In genomic region chr4:150061432-150062225, GRCm38 (mm10) we compare ENCODE assay signal across 10 mouse cellular contexts. TPM values are rescaled to one million over a fixed set of nuclear protein-coding genes. Genes with fewer than 3 reads are reported as not detected.
A peak's percentile ranks its signal among the peaks of the same experiment; 100 is the strongest.
DNase-seq lines count a peak whose midpoint lies in the region; ATAC-seq and TF ChIP-seq lines count a peak whose summit lies in the region.
"Had no signal": no experiment of that assay in that cellular context is flagged by ENCODE, and none has a peak within 500 bp of the region (broad histone marks: within the 10 kb centered on the region; RNA-seq: fewer than 3 reads in every experiment).

No protein-coding gene starts in this region.

- no peak overlapping the region for H3K4me2 ChIP-seq in kidney, postnatal 0 days (ENCODE audit: low read length)

- DNase-seq in adrenal gland, adult (ENCODE audit: inconsistent age in 2 of 2, low spot score in 1 of 2): peak; percentile 50 to 76
- no peak for DNase-seq in adrenal gland, adult 18-20 months (ENCODE audit: low spot score in 2 of 2)
- DNase-seq in ovary, adult 18-20 months (ENCODE audit: low spot score): peak; percentile 69
- no peak for DNase-seq in ovary, postnatal 10 days (ENCODE audit: low spot score)
- no peak for DNase-seq in kidney, postnatal 0 days (ENCODE audit: low spot score)
- peak; percentile 43 to 46 for DNase-seq in urinary bladder, postnatal 36 days (ENCODE audit: low spot score in 2 of 2)
- no peak for DNase-seq in left cerebral cortex, adult 8-10 months (ENCODE audit: low spot score in 2 of 2)
- DNase-seq in embryo, embryonic 9.5 days (ENCODE audit: extremely low spot score): no peak
- DNase-seq: gastrocnemius, postnatal 10 days; thymus, postnatal 14 days had no signal

- WGBS in kidney, postnatal 0 days: 59% methylated on average over 16 of the region's 16 CpGs

- peaks cover 12% of the 10 kb centered on the region; the same call in 1 of the 2 replicates for H3K4me1 ChIP-seq in kidney, postnatal 0 days (replicated peaks; ENCODE audit: insufficient read depth, low read length)

- ATAC-seq in kidney, postnatal 0 days (replicated peaks; ENCODE audit: low FRiP score, low read depth): peak; percentile 84; the same call in 1 of the 2 replicates

- no peak overlapping the region for H3K9ac ChIP-seq in kidney, postnatal 0 days (ENCODE audit: low read depth, low read length)

- H3K4me3 ChIP-seq in kidney, postnatal 0 days (replicated peaks; ENCODE audit: low read depth, low read length): no peak overlapping the region

- no peaks in the 10 kb centered on the region for H3K36me3 ChIP-seq in kidney, postnatal 0 days (ENCODE audit: insufficient read depth, low read length)

- no peaks in the 10 kb centered on the region for H3K27me3 ChIP-seq in kidney, postnatal 0 days (ENCODE audit: insufficient read depth, low read length)

- peak; percentile 18; the same call in 1 of the 2 replicates for TF ChIP-seq CTCF in kidney, postnatal 0 days (IDR thresholded peaks at IDR 0.05; ENCODE audit: low read depth)

- H3K27ac ChIP-seq in kidney, postnatal 0 days: peak overlapping the region; percentile 19; the same call in 1 of the 2 replicates

- H3K9me3 ChIP-seq in kidney, postnatal 0 days (replicated peaks; ENCODE audit: low read length): no peaks in the 10 kb centered on the region

RNA-seq across cellular contexts. Expression of gene Gpr157, which starts 25.5 kb away (rescaled TPM):
- total RNA-seq in adrenal gland, adult 18-20 months (2021): 1 to 10 TPM; 1.1 to 1.6 TPM
- 0.18 and 0.28 TPM in 2 replicates for polyA plus RNA-seq in kidney, postnatal 0 days (2015; fragmentation: Nextera tagmentation; extraction: Ambion mirVana)
- total RNA-seq in left cerebral cortex, adult 8-10 months (2022): 1 to 10 TPM; 1.9 to 3.4 (median 2.4) TPM

RNA-seq across cellular contexts. Expression of gene H6pd, which starts 52.8 kb away (rescaled TPM):
- total RNA-seq in adrenal gland, adult 18-20 months (2021): 100 to 1,000 TPM; 122 to 137 TPM
- 27.2 and 27.8 TPM in 2 replicates for polyA plus RNA-seq in kidney, postnatal 0 days (2015; fragmentation: Nextera tagmentation; extraction: Ambion mirVana)
- total RNA-seq in left cerebral cortex, adult 8-10 months (2022): 10 to 100 TPM; 14.7 to 17.8 (median 16.3) TPM

RNA-seq across cellular contexts. Expression of gene Slc2a5, which starts 57.5 kb away (rescaled TPM):
- 10 to 100 TPM in 1 of 2 experiments, 1 to 10 TPM in 1; 5.9 to 30.2 TPM for total RNA-seq in adrenal gland, adult 18-20 months (2021)
- 8.1 and 9.3 TPM in 2 replicates for polyA plus RNA-seq in kidney, postnatal 0 days (2015; fragmentation: Nextera tagmentation; extraction: Ambion mirVana)
- total RNA-seq in left cerebral cortex, adult 8-10 months (2022): 10 to 100 TPM in 1 of 4 experiments, 1 to 10 TPM in 3; 5.5 to 10.1 (median 8.7) TPM

Comparison
In these comparisons a context has a peak if more than half of its experiments do, and no peak if none do; other contexts are left out.
1. DNase-seq: peak in adrenal gland, adult (2 of 2), ovary, adult 18-20 months (single experiment) and urinary bladder, postnatal 36 days (2 of 2); none in adrenal gland, adult 18-20 months (0 of 2), ovary, postnatal 10 days (single experiment), kidney, postnatal 0 days (single experiment), left cerebral cortex, adult 8-10 months (0 of 2) and embryo, embryonic 9.5 days (single experiment).
2. RNA of gene H6pd, which starts 52.8 kb away (total RNA-seq): 122 to 137 TPM in adrenal gland, adult 18-20 months; 14.7 to 17.8 TPM in left cerebral cortex, adult 8-10 months; every median in the first group is over 4 times any median in the second.